Mouse (Mus musculus): ENCODE measurements around the gene Tmem51. TPM values are rescaled to one million over a fixed set of nuclear protein-coding genes. Genes with fewer than 3 reads are reported as not detected.

Tmem51 gene
- total and polyA plus RNA-seq, 3 experiments, result 1.4 to 8.0 (median 8.0) TPM

GRCm38 (mm10) chr4:142103081-142103671 is 19.1 kb upstream of the Tmem51 start:
- H3K4me3 ChIP-seq (replicated peaks in 1 of 3; ENCODE audit: low read depth in 2 of 3, low read length in 2 of 3, poor library complexity in 1 of 3), result no peak overlapping the region
- no peaks in the 10 kb centered on the region for H3K36me3 ChIP-seq (replicated peaks in 1 of 2; ENCODE audit: control insufficient read depth in 1 of 2, insufficient read depth in 1 of 2, low read length in 1 of 2)
- H3K9ac ChIP-seq (ENCODE audit: insufficient read depth, low read depth), result no peak overlapping the region
- dilution Hi-C loops (cut with MboI; ENCODE audit: extremely low pct_ligation_motif_present, extremely low pct_unique_long_range_greater_than_20kb, low sequenced_read_pairs), result no loop called here
- H3K4me1 ChIP-seq (ENCODE audit: control insufficient read depth in 1 of 2, insufficient read depth in 2 of 2), result no peaks in the 10 kb centered on the region
- no peak overlapping the region for H3K4me2 ChIP-seq (ENCODE audit: insufficient read depth, low read depth, poor library complexity, severe bottlenecking)
- no peak for DNase-seq (ENCODE audit: extremely low read depth)
- H3K79me2 ChIP-seq (replicated peaks; ENCODE audit: control insufficient read depth, extremely low read depth, insufficient read depth, poor library complexity, severe bottlenecking), result no peaks in the 10 kb centered on the region
- in situ Hi-C loops (cut with MboI; ENCODE audit: low pct_ligation_motif_present, low pct_unique_long_range_greater_than_20kb, low sequenced_read_pairs), result loop anchor here (25.0 kb wide), 1 partner anchor 909 kb away; no protein-coding TSS in a partner anchor
- peaks cover 4% of the 10 kb centered on the region for H3K9me3 ChIP-seq (replicated peaks; ENCODE audit: low read length)
- H3K27me3 ChIP-seq (replicated peaks), result peaks cover 4% of the 10 kb centered on the region
- TF ChIP-seq JUND (conservative IDR thresholded peaks at IDR 0.05; ENCODE audit: low read depth, low read length) (no peak), SMC3 (IDR thresholded peaks at IDR 0.05; ENCODE audit: low read depth, low read length) (no peak), ETS1 (conservative IDR thresholded peaks at IDR 0.05; ENCODE audit: low read depth, low read length) (no peak), UBTF (IDR thresholded peaks at IDR 0.05; ENCODE audit: low read depth, low read length) (no peak), TCF12 (IDR thresholded peaks at IDR 0.05; ENCODE audit: low read depth, low read length) (no peak), SIN3A (IDR thresholded peaks at IDR 0.05; ENCODE audit: low read length) (no peak), ZC3H11A (IDR thresholded peaks at IDR 0.05; ENCODE audit: low read depth, low read length) (no peak), ZMIZ1 (IDR thresholded peaks at IDR 0.05; ENCODE audit: low read depth, low read length) (no peak), MAZ (IDR thresholded peaks at IDR 0.05; ENCODE audit: low read depth, low read length) (no peak), CTCF (conservative IDR thresholded peaks at IDR 0.05 in 1 of 2, IDR thresholded peaks at IDR 0.05 in 1 of 2; ENCODE audit: low read depth in 2 of 2, low read length in 2 of 2) (no peak), EP300 (IDR thresholded peaks at IDR 0.05; ENCODE audit: low read length) (no peak), POLR2A (IDR thresholded peaks at IDR 0.05; ENCODE audit: low read depth, low read length) (no peak), RAD21 (IDR thresholded peaks at IDR 0.05; ENCODE audit: low read depth, low read length) (no peak), NRF1 (IDR thresholded peaks at IDR 0.05; ENCODE audit: low read depth, low read length) (no peak), HCFC1 (IDR thresholded peaks at IDR 0.05; ENCODE audit: low read depth, low read length) (no peak)
- no peak overlapping the region for H3K27ac ChIP-seq (ENCODE audit: insufficient read depth, low read depth)

GRCm38 (mm10) chr4:142098303-142098702 is 14.2 kb upstream of the Tmem51 start:
- Histone ChIP-seq H3K36me3 (replicated peaks in 1 of 2; ENCODE audit: control insufficient read depth in 1 of 2, insufficient read depth in 1 of 2, low read length in 1 of 2) (no peaks in the 10 kb centered on the region), H3K79me2 (replicated peaks; ENCODE audit: control insufficient read depth, extremely low read depth, insufficient read depth, poor library complexity, severe bottlenecking) (no peaks in the 10 kb centered on the region), H3K27me3 (replicated peaks) (peaks cover 6% of the 10 kb centered on the region), H3K4me3 (replicated peaks in 1 of 3; ENCODE audit: low read depth in 2 of 3, low read length in 2 of 3, poor library complexity in 1 of 3) (no peak overlapping the region), H3K4me2 (ENCODE audit: insufficient read depth, low read depth, poor library complexity, severe bottlenecking) (no peak overlapping the region), H3K9ac (ENCODE audit: insufficient read depth, low read depth) (no peak overlapping the region), H3K27ac (ENCODE audit: insufficient read depth, low read depth) (no peak overlapping the region), H3K9me3 (replicated peaks; ENCODE audit: low read length) (no peaks in the 10 kb centered on the region), H3K4me1 (ENCODE audit: control insufficient read depth in 1 of 2, insufficient read depth in 2 of 2) (no peaks in the 10 kb centered on the region)
- DNase-seq (ENCODE audit: extremely low read depth), result peak; percentile 63
- TF ChIP-seq SMC3 (IDR thresholded peaks at IDR 0.05; ENCODE audit: low read depth, low read length) (peak; percentile 93), ELF1 (IDR thresholded peaks at IDR 0.05; ENCODE audit: low read depth, low read length) (0 out of 2 replicates have a peak, but pooled peaks have one; percentile 23), POLR2A (IDR thresholded peaks at IDR 0.05; ENCODE audit: low read depth, low read length) (no peak), RAD21 (IDR thresholded peaks at IDR 0.05; ENCODE audit: low read depth, low read length) (peak; percentile 84), CTCF (conservative IDR thresholded peaks at IDR 0.05 in 1 of 2, IDR thresholded peaks at IDR 0.05 in 1 of 2; ENCODE audit: low read depth in 2 of 2, low read length in 2 of 2) (peak; percentile 49 to 91), USF2 (conservative IDR thresholded peaks at IDR 0.05; ENCODE audit: low read depth, low read length) (no peak), SIN3A (IDR thresholded peaks at IDR 0.05; ENCODE audit: low read length) (peak; percentile 36; the same call in 1 of the 2 replicates), ZC3H11A (IDR thresholded peaks at IDR 0.05; ENCODE audit: low read depth, low read length) (peak; percentile 82), IRF4 (IDR thresholded peaks at IDR 0.05; ENCODE audit: low read depth, low read length) (peak; percentile 35; the same call in 1 of the 2 replicates), KAT2A (IDR thresholded peaks at IDR 0.05; ENCODE audit: insufficient replicate concordance, low read length) (no peak)
- dilution Hi-C loops (cut with MboI; ENCODE audit: extremely low pct_ligation_motif_present, extremely low pct_unique_long_range_greater_than_20kb, low sequenced_read_pairs), result no loop called here
- in situ Hi-C loops (cut with MboI; ENCODE audit: low pct_ligation_motif_present, low pct_unique_long_range_greater_than_20kb, low sequenced_read_pairs), result loop anchor here (25.0 kb wide), 1 partner anchor 686 kb away; the partner anchor contains the start of genes Clcnkb and Hspb7

Measured in CH12.LX (cell line).